Mouse (Mus musculus): ENCODE measurements around the gene Sdhaf1.

Gene Sdhaf1

DNA sequence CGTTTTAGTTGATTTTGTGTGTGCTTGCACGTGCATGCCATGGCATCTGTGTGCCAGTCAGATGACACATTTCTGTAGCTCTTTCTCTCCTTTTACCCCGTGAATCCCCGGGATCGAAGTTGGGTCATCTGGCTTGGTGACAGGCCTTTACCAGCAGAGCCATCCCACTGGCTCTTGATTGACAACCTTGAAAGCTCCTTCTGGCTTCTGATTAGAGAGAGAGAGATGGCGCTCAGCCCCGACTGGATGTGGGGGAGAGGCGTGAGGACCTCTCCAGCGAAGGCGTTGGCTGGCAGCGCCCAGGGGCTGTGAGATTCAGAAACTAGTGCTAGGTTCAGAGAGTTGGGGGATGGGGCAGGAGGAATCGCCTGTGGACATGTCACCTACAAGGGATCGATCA is 29.9 kb downstream of the Sdhaf1 start:
- peak; percentile 46 to 54 for DNase-seq

DNA sequence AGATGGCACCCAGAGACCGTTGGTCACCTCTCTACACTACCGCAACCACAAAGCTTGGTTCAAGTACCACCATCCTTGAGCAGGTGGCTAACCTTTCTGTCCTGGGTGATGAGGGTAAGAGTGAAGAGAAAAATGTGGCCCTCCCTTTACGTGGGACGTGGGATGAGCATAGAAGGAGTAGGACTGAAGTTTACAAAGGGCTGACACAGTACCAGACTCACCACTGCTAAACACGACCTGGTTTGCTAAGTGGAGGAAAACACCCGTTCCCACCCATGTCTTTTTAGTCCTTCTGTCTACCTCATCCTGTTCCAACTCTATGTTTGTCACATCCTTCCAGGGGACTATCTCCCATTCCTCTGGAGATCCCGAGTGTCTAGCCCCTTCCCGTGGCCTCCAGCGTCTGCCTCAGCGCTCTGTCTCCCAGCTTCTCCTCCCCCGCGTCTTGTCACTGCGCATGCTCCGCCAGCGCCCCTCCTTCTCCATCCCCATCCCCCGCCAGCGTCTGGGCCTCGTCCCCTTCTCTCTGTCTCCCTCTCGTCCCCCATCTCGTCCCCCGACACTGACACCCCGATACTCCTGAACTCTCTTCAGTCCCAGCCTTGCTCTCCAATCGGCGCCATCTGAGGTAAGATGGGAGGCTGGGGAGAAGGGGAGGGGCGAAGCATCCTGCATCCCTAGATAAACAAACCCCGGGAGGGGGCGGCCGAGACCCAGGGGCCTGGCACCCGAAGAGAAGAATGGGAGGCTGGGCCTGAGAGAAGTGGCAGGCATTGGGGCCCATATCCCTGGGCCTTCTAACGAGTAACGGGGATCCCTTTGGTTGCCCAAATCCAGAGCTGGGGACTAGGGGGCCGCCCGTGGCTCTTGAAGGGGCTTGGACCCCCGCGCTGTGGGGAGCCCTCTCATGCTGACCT is 32.2 kb downstream of the Sdhaf1 start, which contains the start of gene Clip3:
Clip3 (plus strand) TSS at position 514 of the 917 bp plus-strand sequence.
- peak; percentile 89 to 91 for DNase-seq

DNA sequence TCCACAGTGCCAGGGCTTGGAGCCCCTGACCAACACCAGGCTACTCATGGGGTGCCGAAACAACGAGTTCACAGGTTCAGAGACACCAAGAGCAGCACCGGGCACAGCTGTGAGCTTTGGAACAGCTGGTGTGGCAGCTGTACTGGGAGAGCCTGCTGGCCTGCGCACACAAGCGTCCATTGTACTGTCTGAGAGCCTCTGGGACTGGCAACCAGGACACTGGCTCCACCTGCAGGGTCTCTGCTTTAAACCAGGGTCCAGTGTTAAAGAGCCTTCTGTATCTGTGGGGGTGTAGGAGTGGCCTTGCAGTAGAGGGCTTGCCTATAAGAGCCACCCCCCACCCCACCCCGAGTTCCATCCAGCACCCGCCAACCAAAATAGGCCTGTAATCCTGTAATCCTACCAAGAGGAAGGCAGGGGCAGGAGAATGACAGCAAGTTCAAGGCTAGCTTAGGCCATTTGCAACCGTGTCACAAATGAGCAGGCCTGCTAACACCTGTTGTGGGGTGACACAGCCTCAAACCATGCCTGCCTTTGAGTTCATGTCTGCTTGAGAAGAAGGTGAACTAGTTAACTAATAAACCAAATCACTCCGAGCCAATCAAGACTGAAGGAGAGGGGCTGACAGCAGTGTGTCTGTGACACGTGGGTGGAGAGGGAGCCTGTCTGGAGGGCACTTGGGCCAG is 33.8 kb downstream of the Sdhaf1 start:
- DNase-seq, result no peak

DNA sequence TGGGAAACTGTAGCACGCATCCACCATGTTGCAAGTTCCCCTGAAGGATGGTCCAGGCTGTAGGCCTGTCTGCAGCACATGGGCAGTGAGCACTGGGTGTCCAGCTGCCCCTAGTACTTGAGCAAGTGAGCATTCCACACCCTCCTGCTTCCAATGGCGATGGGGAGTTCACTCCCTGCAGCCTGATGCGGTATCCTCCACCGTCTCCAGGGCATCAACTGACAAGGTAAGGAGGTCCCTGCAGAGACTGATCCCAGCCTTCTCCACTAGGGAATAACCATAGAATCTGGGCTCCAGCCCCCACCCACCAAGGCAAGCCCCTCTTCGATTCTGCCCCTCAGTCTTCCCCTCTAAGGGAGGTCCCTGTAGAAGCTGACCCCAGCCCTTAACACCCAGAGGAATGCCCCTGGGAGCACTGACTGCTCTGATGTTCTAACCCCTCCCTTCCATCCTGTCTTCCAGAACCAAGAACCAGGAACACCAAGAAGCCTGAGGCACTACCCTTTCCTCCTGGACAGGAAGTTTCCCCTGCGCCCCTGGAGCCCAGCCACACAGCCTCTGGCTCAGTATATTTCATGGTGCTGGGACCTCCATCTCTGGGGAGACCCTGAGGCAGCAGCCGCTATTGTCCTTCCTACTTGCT is 34.5 kb downstream of the Sdhaf1 start:
- no peak for DNase-seq

DNA sequence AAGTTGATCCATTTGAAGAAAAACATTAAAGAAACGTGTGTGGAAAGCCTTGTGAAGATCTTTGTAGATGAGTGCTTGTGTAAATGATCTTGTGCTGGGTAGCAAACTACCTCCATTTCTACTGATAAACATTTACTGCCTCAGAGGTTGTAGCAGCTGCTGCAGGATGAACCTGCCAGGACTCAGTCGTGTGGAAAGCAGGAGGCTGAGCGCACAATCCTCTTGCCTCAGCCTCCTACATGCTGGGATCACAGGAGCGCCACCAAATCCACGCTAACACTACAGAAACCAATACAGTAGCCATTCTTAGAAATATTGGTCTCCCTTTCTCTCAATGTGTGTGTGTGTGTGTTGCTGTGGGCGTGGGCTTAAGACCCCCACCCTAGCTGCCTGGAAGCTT is 35.6 kb downstream of the Sdhaf1 start:
- DNase-seq, result peak; percentile 38 to 45

DNA sequence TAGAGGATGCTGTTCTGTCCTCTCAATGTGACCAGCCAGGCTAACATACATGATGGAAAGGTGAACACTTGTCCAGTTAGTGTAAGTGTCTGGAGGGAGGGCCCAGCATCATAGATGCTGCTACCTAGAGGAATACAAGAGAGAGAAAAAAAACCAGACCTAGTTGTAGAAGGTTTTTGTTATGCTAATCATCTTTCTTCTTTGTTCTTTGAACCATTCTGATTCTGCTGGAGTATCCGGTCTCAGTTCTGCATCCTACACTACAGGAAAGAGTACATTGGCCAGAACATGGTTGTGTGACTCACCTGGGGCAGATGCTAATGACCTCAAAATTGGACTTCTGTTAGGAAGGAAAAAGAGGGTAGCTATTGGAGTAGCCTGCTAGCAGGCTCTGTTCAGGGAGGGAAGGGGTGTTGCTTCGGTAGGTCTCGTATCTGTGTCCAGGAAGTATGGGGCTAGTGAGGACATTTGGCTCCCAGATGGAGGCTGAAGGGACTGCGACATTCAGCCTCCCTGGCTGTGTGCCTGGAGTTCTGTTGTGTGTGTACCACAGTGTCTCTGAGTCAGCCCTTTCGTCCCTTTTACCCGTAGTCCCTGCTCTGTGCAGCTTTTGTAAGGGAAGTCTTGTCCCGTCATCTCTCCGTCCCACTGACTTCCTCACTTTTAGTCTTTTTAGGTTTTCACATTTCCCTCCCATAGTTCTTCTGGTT is 36.8 kb downstream of the Sdhaf1 start:
- peak; percentile 87 to 88 for DNase-seq

DNA sequence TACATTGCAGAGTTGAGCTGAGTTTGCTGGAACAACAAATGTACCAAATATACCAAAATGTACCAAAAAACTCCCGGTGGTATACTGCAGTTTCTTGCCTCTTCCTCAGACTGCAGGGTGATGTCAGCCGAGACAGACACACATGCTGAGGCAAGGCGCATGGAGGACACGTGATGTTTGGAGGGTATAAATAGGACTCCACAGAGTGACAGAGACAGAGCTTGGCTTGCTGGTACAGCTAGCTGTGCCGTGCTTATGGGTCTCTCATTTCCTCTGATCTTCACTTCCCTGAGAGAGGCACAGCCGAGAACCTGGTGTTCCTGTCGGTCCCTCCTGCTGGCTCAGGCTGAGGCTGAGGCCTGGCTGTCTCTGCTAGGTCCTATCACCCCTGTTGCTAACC is 41.0 kb downstream of the Sdhaf1 start:
- DNase-seq, result no peak

DNA sequence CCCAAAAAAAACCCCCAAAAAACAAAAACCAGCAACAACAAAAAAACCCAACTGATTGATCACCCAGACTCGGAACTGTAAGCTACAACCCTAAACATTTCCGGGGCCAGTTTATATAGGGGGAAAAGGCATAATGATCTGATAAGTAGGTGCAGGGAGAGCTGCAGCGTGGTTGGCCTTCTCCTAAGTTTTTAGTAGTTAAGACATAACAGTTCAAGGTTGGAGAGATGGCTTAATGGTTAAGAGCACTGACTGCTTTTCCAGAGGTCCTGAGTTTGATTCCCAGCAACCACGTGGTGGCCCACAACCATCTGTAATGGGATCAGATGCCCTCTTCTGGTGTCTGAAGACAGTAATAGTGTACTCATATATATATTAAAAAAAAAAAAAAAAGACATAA is 42.2 kb downstream of the Sdhaf1 start:
- no peak for DNase-seq

DNA sequence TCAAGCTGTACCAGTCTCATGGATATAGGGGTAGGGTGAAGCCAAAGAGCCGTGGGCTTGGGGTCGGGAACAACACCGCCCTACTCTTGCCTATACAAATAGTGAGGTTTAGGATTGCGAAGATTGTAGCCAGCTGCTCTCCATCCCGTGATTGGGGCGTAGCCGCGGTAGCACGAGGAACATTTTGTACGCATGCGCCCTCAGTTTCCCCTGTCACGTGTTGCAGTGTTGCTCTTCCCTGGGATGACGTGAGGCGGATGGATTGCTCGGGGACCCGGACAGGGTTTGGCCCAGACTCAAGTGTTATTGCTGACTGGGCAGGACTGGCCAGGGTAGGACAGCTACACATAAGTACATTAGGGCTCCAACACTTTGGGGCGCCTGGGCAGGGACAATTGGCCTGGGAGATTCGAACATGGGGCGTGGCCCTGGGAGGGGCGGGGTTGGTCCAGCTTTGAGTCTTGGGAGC is 43.0 kb downstream of the Sdhaf1 start:
- DNase-seq, result peak; percentile 81 to 83

DNA sequence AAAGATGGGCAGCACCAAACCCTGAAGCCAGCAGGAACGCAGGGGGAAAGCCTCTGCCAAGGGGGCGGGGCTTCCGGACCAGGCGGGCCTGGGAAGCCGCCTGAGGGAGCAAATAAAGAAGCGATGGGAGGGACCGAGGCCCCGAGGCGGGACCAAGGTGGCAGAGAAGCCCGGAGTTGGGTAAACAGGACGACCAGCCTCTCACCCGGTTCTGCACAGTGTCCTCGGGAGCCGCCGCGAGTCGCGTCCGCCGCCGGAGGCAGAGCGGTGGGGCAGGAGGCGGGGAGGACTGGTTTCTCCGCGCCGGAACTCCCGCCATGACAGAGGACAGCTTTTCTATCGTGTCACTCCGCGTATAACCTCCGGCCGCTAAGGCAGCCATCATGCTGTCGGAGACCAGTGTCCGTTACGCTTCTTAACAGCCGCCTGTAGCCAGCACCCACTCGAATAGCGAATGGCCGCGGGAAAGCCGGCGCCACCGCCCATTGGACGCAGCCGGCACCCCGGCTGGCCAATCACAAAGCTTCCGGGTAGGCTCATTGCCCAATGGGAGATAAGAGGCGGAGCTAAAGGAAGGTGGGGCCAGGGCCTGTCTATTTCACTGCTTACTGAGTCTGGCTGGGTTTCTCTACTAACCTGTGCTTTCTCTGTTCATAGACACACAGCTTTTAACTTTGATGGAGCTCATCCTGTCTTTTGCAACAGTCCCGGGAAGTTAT is 43.6 kb downstream of the Sdhaf1 start, which contains the start of the genes Thap8 and Wdr62:
Thap8 (plus strand) TSS at position 144 of the 719 bp plus-strand sequence.
Wdr62 (minus strand) TSS at position 469 of the 719 bp plus-strand sequence.
- DNase-seq, result peak; percentile 89 to 90

DNA sequence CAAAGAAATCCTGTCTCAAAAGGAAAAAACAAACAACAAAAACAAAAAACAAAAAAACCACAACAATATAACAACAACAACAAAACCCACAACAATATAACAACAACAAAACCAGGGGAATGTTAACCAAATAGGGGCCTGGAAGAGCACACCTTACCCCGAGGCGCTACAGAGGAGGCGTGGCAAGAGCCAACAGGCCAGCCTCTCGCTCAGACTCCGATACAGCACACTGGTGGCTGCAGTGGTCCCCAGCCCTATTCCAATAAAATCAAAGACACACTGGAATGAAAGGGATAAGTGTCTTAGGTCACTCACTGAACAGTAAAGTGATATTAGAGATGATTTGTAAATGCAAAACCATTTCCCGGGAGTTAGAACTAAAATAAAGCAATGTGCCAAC is 44.2 kb downstream of the Sdhaf1 start:
- DNase-seq, result no peak

DNA sequence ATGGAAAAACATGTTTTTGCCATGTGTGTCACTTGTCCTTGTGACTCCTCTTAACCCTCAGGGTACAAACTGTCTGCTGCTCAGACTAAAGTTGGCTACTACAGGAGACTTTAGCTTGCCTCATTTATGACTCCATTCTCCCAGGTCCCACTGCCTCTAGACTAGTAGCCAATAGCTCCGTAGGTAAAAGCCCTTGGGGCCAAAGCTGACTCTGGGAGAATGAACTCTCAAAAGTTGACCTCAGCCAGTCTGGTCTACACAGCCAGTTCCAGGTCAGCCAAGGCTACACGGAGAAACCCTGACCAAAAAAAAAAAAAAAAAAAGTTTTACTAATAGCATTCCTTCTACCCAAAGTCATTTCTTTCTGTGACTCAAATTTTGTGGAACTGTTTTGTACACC is 44.8 kb downstream of the Sdhaf1 start:
- DNase-seq, result no peak

DNA sequence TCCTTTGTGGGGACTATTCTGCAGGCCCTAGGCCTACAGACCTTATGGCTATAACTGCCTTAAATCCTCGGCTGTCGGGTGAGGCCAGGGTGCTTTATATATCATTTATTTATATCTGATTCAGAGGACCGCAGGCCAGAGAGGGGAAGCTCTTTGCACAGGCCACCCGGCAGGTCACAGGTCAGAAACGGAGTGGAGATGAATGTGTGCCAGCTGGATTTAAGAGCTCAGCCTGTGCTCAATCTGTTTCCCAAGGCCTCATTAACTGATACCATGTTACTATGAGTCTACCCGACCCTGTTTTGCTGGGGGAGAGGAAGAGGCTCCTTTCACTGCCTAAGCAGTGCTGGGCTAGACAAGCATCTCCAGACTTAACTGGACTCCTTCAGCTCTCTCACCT is 49.3 kb downstream of the Sdhaf1 start:
- DNase-seq, result no peak

Measured in cerebellum, postnatal 36 days (tissue).